Mouse (Mus musculus) kidney, adult 2 months (tissue): ENCODE results near the gene Dcx. TPM values are rescaled to one million over a fixed set of nuclear protein-coding genes. Genes with fewer than 3 reads are reported as not detected.

Experiments used
- DNase-seq: peaks from one replicate; pipeline ENCODE4 v3.0.0; 2021
- H3K27ac ChIP-seq: fragments of 200-500 bp; 2 replicates; pipeline ENCODE4 v1.5.1; 2012; ENCODE audit warnings: low read depth, low read length, control low read depth, inconsistent platforms; ENCODE audit not compliant: insufficient read depth
- H3K27me3 ChIP-seq: fragments of 200-500 bp; replicated peaks from 2 replicates; pipeline ENCODE4 v1.6.1; 2012; ENCODE audit warnings: mild to moderate bottlenecking, moderate library complexity, low read length, inconsistent platforms; ENCODE audit not compliant: control insufficient read depth, insufficient read depth
- H3K36me3 ChIP-seq: fragments of 200-500 bp; 2 replicates; pipeline ENCODE4 v1.6.1; 2012; ENCODE audit warnings: mild to moderate bottlenecking, moderate library complexity, low read length, inconsistent platforms; ENCODE audit not compliant: control insufficient read depth, insufficient read depth
- H3K4me1 ChIP-seq: fragments of 200-500 bp; 2 replicates; pipeline ENCODE4 v1.6.1; 2011; ENCODE audit warnings: low read length; ENCODE audit not compliant: control insufficient read depth, insufficient read depth
- H3K4me3 ChIP-seq: fragments of 200-500 bp; 2 replicates; pipeline ENCODE4 v1.5.1; 2011; ENCODE audit warnings: mild to moderate bottlenecking, low read depth, low read length, control low read depth; ENCODE audit not compliant: insufficient read depth
- CTCF ChIP-seq: fragments of 200-500 bp; conservative IDR thresholded peaks from 2 replicates; pipeline ENCODE4 v1.5.1; 2011; ENCODE audit warnings: low read depth, mild to moderate bottlenecking, control low read depth, low read length, moderate library complexity, mixed read lengths; ENCODE audit not compliant: insufficient read depth, insufficient read length
- POLR2A ChIP-seq: fragments of 200-500 bp; IDR thresholded peaks from one replicate; pipeline ENCODE4 v1.6.1; 2011; ENCODE audit warnings: low read depth, low read length, control low read depth
- WGBS: fragments of 180-500 bp; shearing (Covaris S2); methylation state at CpG from one replicate; pipeline ENCODE4 v1.1.7; 2018; 5-methylcytosine and 5-hydroxymethylcytosine counted together
- polyA plus RNA-seq: library from polyadenylated mRNA; depleted of rRNA; stranded (reverse); fragments of >200 nt; gene quantifications from 2 replicates; pipeline ENCODE4 v1.2.3, GENCODE M21; 2012; rRNA removed

Gene Dcx
- polyA plus RNA-seq, 1 experiment: 0.05 TPM

- Histone ChIP-seq H3K27me3 (no peaks in the 10 kb centered on the region), H3K4me1 (no peaks in the 10 kb centered on the region), H3K27ac (no peak overlapping the region), H3K36me3 (no peaks in the 10 kb centered on the region), H3K4me3 (no peak overlapping the region)
- TF ChIP-seq POLR2A (no peak), CTCF (no peak)
- 14% methylated on average over 4 of the region's 4 CpGs for WGBS
- DNase-seq: no peak
These were observed 106.6 kb downstream of the Dcx start for GRCm38 (mm10) chrX:143826521-143826920.

GRCm38 (mm10) chrX:143818961-143819360 lies 114.2 kb downstream of the Dcx start:
- Histone ChIP-seq H3K4me1 (no peaks in the 10 kb centered on the region), H3K27me3 (no peaks in the 10 kb centered on the region), H3K4me3 (no peak overlapping the region), H3K27ac (no peak overlapping the region), H3K36me3 (no peaks in the 10 kb centered on the region)
- DNase-seq: no peak
- WGBS: 87% methylated on average over 2 of the region's 2 CpGs
- TF ChIP-seq CTCF (no peak), POLR2A (no peak)

DNA sequence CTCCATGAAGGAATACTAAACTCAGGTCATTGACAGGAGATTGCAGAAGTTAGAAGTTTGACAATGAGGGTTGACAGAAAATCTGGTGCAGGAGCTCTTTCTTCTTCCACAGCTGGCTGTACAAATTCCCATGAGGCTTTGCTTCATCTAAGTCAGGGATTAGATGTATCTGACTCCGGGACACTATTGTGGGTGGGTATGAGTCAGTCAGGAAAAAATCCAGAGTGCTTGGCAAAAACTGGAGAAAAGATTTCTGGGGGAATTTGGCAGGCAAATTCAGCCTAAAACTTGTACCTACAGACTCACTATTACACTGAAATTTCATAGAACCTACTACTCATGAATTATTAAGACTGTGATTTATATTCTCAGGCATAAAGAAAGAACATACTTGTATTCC lies 117.2 kb downstream of the Dcx start:
- no peaks in the 10 kb centered on the region for H3K27me3 ChIP-seq
- WGBS: 81% methylated on average over 1 of the region's 1 CpGs

More for the DNA sequence above, 117.2 kb downstream of the Dcx start:
- no peak for DNase-seq
- Histone ChIP-seq H3K4me3 (no peak overlapping the region), H3K36me3 (no peaks in the 10 kb centered on the region), H3K27ac (no peak overlapping the region), H3K4me1 (no peaks in the 10 kb centered on the region)
- TF ChIP-seq POLR2A (no peak), CTCF (no peak)

Other genes with a start within 250 kb of the Dcx start
- 1.3 and 1.6 TPM in 2 replicates for gene Capn6, start 105.9 kb downstream of the Dcx start, polyA plus RNA-seq
- gene A730046J19Rik, start 220.4 kb upstream of the Dcx start, polyA plus RNA-seq: not detected in 2 replicates